Mouse (Mus musculus) bone marrow, adult 2 months (tissue): ENCODE measurements around the gene Mgat1. TPM values are rescaled to one million over a fixed set of nuclear protein-coding genes. Genes with fewer than 3 reads are reported as not detected.

ENCODE experiments used
- H3K27ac ChIP-seq: fragments of 200-500 bp; 2 replicates; pipeline ENCODE4 v1.5.1; 2012; ENCODE audit warnings: low read depth, mild to moderate bottlenecking, control low read depth, inconsistent platforms, low read length; ENCODE audit not compliant: control insufficient read depth, poor library complexity, insufficient read depth
- H3K4me1 ChIP-seq: fragments of 200-500 bp; 2 replicates; pipeline ENCODE4 v1.6.1; 2011; ENCODE audit warnings: low read length; ENCODE audit not compliant: control insufficient read depth, insufficient read depth
- H3K4me3 ChIP-seq: fragments of 200-500 bp; replicated peaks from 2 replicates; pipeline ENCODE3; 2011; ENCODE audit warnings: mild to moderate bottlenecking, low read depth, low read length, control low read depth; ENCODE audit not compliant: control insufficient read depth
- CTCF ChIP-seq: fragments of 200-500 bp; IDR thresholded peaks from 2 replicates; pipeline ENCODE4 v1.5.1; 2011; ENCODE audit warnings: low read length, control low read depth; ENCODE audit not compliant: control insufficient read depth, insufficient read depth
- POLR2A ChIP-seq: fragments of 200-500 bp; IDR thresholded peaks from 2 replicates; pipeline ENCODE4 v1.6.1; 2011; ENCODE audit warnings: low read depth, mild to moderate bottlenecking, control low read depth, low read length, borderline replicate concordance; ENCODE audit not compliant: control insufficient read depth
- WGBS: fragments of 180-500 bp; shearing (Covaris S2); methylation state at CpG from one replicate; pipeline ENCODE4 v1.1.7; 2018; 5-methylcytosine and 5-hydroxymethylcytosine counted together
- polyA plus RNA-seq: library from polyadenylated mRNA; stranded (reverse); fragments of >200 nt; gene quantifications from 2 replicates; pipeline ENCODE4 v1.2.4, GENCODE M21; 2011; ENCODE audit warnings: low replicate concordance; ENCODE audit not compliant: missing spikeins, insufficient read depth, insufficient read length

Gene Mgat1
- polyA plus RNA-seq, 1 experiment = 63.1 TPM

DNA sequence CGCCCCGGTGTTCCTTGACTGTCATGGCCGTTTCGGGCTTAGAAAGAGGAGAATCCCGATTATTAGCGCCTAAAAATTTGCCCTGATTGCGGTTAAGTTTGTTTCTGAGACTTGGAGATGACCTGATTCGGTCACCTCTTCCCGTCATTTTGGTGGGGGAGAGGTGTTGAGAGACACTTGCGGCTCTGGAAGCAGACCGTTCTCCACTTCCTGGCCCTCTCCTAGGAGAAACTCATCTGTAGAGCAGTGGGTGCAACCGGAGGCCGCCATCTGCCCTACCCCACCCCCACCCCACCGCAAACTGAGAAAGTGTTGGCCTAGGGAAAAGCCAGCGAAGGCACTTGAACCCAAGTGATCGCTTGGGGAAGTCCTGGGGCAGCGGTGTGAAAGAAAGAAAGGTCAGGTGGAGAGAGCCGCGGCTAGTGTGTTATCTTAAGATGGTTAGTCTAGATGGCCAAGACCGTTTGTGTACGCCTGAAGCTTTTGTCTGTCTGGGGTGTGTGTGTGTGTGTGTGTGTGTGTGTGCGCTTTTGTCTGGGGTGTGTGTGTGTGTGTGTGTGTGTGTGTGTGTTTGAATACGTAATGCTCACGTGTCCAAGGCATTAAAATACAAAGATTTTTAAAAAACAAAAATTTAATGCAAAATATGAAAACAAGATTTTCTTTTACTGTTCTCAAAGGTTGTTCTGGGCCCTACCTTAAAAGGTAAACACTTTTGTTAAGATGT, 40.1 kb upstream of the Mgat1 start:
- TF ChIP-seq POLR2A (no peak), CTCF (no peak)
- Histone ChIP-seq H3K4me1 (peaks cover 1% of the 10 kb centered on the region; the same call in 1 of the 2 replicates), H3K4me3 (peak overlapping the region; percentile 98), H3K27ac (peak overlapping the region; percentile 99)
- under 1% methylated on average over 24 of the region's 24 CpGs for WGBS

DNA sequence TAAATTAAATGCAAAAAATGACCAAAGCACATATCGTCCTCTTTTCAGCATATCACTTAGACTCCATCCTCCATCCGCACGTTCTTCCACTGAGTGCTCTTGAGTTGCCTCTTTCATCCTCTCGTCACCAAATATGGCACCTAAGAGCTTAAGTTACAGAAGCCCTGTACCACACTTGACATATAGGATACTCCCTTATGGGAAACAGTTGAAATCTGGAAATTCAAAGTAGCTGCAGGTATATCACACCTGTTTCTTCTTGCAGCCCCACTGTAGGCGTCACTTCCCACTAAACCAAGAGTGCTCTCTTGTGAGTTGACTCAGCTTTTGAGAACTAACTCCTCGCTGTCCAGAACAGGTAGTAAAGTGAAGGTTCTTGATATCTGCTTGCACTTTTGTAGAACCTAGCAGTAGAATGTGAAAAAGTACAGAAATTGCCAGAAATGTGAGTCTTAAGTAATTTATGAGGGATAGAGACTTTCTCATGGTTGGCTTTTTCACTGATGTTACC, 38.9 kb upstream of the Mgat1 start:
- peaks cover 1% of the 10 kb centered on the region; the same call in 1 of the 2 replicates for H3K4me1 ChIP-seq
- TF ChIP-seq POLR2A (no peak), CTCF (no peak)
- H3K27ac ChIP-seq = no peak overlapping the region
- no peak overlapping the region for H3K4me3 ChIP-seq
- WGBS = 74% methylated on average over 6 of the region's 6 CpGs

DNA sequence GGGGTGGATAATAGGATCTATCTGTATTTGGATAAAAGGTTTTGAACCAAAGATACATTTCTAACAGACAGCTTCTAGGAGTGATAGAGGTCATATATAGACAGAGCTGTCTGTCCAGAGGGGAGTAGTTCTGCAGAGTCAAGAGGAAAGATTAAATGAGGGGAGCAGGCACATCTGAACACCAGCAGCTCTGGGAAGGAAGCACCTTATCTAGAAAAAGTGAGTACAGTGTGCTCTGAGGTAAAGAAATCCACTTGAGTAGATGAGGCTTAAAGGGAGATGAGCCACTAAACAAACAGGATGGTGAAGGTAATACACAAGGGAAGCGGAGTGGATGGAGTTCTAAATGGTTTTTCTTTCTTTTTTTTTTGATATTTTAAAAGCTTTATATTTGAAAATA, 36.5 kb upstream of the Mgat1 start:
- TF ChIP-seq CTCF (no peak), POLR2A (no peak)
- Histone ChIP-seq H3K4me3 (no peak overlapping the region), H3K27ac (no peak overlapping the region), H3K4me1 (peaks cover 1% of the 10 kb centered on the region; the same call in 1 of the 2 replicates)
- WGBS = 89% methylated on average over 1 of the region's 1 CpGs

DNA sequence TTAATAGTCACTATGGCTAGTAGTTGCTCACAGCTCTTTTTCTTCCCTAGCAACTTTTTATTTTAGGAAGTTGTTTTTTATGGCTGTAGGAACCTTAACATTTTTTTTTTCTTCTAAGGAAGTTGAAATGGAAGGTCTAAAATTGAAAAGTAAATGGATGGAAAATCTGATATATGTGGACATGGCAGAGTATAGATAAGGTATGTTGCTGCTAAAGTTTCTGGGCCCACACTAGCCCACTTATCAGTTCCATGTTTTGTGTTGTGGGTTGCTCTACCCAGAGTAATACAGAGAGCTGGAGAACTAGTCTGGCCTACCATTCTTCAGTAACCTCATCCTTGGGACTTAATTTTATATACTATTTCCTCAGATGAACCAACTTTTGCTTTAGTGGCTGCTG, 31.4 kb upstream of the Mgat1 start:
- Histone ChIP-seq H3K4me1 (peaks cover 1% of the 10 kb centered on the region; the same call in 1 of the 2 replicates), H3K4me3 (no peak overlapping the region), H3K27ac (no peak overlapping the region)
- TF ChIP-seq CTCF (no peak), POLR2A (no peak)

DNA sequence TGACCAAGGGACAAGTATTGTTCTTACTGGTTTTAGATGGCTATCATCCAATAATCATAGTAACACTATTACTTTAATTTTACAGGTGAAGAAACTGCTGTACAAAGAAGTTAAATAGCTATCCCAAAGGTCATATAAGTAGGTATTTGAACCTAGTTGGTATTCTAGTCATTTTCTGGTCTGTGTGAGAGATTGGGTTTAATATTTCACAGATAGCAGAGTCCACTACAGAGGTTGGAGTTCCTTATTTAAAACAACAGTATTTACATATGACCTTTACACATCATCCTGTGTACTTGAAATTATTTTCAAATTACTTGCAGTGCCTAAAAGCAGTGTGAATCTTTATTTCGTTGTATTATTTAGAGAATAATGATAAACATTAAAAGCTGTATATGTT, 30.5 kb upstream of the Mgat1 start:
- 90% methylated on average over 1 of the region's 1 CpGs for WGBS
- Histone ChIP-seq H3K27ac (no peak overlapping the region), H3K4me1 (peaks cover under 1% of the 10 kb centered on the region; the same call in 1 of the 2 replicates), H3K4me3 (no peak overlapping the region)
- no peak for TF ChIP-seq POLR2A
- no peak for TF ChIP-seq CTCF

DNA sequence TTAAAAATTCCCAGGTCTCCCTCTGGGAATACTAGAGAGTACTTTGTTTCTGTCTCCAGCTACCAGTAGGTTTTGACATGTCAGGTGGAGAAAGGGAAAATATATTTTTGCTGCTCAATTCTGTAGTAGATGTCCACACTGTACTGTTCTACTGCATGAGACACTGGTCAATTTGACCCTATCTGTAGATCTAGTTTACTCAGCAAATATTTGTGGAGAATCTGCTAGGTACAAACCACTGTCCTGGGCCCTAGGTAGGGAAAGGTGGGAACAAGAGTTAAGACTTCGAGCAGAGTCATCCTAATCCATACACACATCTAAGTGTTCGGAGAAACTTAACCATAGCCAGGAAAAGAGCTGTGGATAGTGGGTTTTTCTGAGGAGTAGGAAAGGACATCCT, 24.7 kb upstream of the Mgat1 start:
- 91% methylated on average over 2 of the region's 2 CpGs for WGBS
- H3K27ac ChIP-seq = no peak overlapping the region
- no peaks in the 10 kb centered on the region; the same call in 1 of the 2 replicates for H3K4me1 ChIP-seq
- no peak for TF ChIP-seq CTCF
- no peak for TF ChIP-seq POLR2A
- no peak overlapping the region for H3K4me3 ChIP-seq

DNA sequence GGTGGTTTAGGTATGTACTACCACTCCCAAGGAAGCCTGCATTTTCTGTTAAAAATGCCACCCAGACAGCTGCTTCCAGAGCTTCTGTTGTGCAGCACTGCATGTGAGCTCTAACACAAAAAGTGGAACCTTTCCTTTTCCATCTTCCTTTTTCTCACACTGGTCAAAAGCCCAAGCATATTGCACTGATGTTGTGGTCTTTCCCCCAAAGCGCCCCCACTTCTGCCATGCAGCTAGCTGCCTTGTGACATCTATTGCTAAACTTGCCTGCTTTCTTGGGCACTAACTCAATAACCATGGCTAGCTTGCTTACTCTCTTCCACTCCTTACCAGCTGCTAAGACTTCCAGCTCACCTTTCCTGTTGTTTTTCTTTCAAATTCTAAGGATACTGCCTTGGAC, 19.5 kb upstream of the Mgat1 start:
- no peaks in the 10 kb centered on the region; the same call in 1 of the 2 replicates for H3K4me1 ChIP-seq
- WGBS = 17% methylated on average over 1 of the region's 1 CpGs
- H3K27ac ChIP-seq = no peak overlapping the region
- H3K4me3 ChIP-seq = no peak overlapping the region
- no peak for TF ChIP-seq CTCF
- TF ChIP-seq POLR2A = no peak

DNA sequence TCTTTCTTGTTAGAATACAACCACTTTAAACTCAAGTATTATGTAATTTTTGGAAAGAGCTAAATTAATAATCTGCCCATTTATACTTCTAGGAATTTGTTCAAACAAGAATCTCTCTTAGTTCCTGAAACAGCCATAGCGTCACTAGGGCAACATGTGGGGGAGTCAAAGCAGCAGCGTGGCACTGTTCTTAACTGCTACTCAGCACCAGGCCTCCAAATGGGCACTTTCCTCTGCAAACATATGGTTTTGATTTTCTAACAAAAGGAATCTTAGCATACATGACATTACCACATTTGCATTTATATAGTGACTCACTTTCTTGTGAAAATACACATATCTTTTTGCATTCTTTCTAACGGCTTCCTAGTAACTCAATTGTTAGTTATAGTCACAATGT, 11.2 kb upstream of the Mgat1 start:
- H3K4me3 ChIP-seq = no peak overlapping the region
- H3K4me1 ChIP-seq = no peaks in the 10 kb centered on the region
- no peak overlapping the region for H3K27ac ChIP-seq
- WGBS = 72% methylated on average over 3 of the region's 3 CpGs
- TF ChIP-seq CTCF = no peak
- no peak for TF ChIP-seq POLR2A
